Mouse (Mus musculus): ENCODE results near the gene Cul4b. TPM values are rescaled to one million over a fixed set of nuclear protein-coding genes. Genes with fewer than 3 reads are reported as not detected.

The Cul4b gene
- total and polyA plus RNA-seq, 3 experiments = 7.9 to 62.5 (median 61.1) TPM

DNA sequence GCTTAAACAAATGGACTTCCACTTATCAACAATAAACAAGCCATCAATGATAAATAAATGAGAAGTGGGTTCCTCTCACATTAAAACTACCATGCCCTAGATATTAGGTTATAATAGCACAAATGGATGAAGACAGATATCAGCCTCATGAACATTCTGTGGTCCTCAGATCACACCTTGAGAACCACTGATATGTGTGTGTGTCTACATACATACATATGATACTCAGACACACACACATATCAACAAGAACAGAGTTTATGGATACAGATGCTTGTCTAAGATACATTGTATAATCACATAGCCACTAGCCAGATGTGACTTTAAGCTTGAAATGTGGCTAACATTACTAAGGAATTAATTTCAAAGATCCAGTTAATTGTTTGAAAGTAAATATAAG, 7.3 kb upstream of the Cul4b start:
- no peak for ATAC-seq (ENCODE audit: extremely low read depth, insufficient number of reproducible peaks, low FRiP score, poor library complexity, severe bottlenecking)
- no peak for TF ChIP-seq GATA2 (IDR thresholded peaks at IDR 0.05; ENCODE audit: borderline replicate concordance, low read depth, low read length)
- TF ChIP-seq TAL1 (conservative IDR thresholded peaks at IDR 0.05; ENCODE audit: low read depth, low read length) = 0 out of 2 replicates have a peak, but pooled peaks have one; percentile 17
- H3K4me1 ChIP-seq (ENCODE audit: insufficient read depth, low read depth, low read length) = peaks cover 7% of the 10 kb centered on the region

DNA sequence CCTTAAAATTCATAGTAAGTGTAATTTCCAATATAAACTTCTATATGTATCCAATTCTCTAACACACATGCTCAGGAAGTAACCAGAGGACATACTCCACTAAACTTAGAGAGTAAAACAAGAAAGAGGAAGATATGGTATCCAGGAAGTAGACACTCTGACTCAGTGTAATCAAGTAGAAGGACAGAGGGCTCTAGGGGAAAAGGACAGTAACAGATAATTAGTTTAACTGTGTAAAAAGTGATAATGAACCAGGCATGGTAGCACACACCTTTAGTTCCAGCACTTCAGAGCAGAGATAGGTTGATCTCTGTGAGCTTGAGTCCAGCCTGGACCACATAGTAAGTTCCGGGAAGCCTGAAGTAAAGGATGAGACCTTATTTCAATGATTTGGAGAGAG, 5.1 kb upstream of the Cul4b start:
- peak; percentile 60 for ATAC-seq (ENCODE audit: extremely low read depth, insufficient number of reproducible peaks, low FRiP score, poor library complexity, severe bottlenecking)
- no peak for DNase-seq (ENCODE audit: low spot score)
- no peak overlapping the region for H3K4me3 ChIP-seq (ENCODE audit: low read depth, low read length)
- no peaks in the 10 kb centered on the region for H3K27me3 ChIP-seq (ENCODE audit: insufficient read depth, low read length)
- H3K36me3 ChIP-seq (replicated peaks) = no peaks in the 10 kb centered on the region
- H3K4me1 ChIP-seq (ENCODE audit: insufficient read depth, low read depth, low read length) = peaks cover 7% of the 10 kb centered on the region
- no peak for TF ChIP-seq GATA1 (IDR thresholded peaks at IDR 0.05; ENCODE audit: borderline replicate concordance, low read length)
- no peak for TF ChIP-seq GATA2 (IDR thresholded peaks at IDR 0.05; ENCODE audit: borderline replicate concordance, low read depth, low read length)
- no peak for TF ChIP-seq TAL1 (conservative IDR thresholded peaks at IDR 0.05; ENCODE audit: low read depth, low read length)
- no peak for TF ChIP-seq CTCF (IDR thresholded peaks at IDR 0.05; ENCODE audit: low read depth, low read length)
- TF ChIP-seq POLR2AphosphoS5 (IDR thresholded peaks at IDR 0.05; ENCODE audit: insufficient replicate concordance, low read depth, low read length) = no peak
- no peaks in the 10 kb centered on the region for H3K9me3 ChIP-seq (replicated peaks)

More for the DNA sequence above, 7.3 kb upstream of the Cul4b start:
- no peak overlapping the region for H3K4me3 ChIP-seq (ENCODE audit: low read depth, low read length)
- H3K36me3 ChIP-seq (replicated peaks) = no peaks in the 10 kb centered on the region
- no peaks in the 10 kb centered on the region for H3K27me3 ChIP-seq (ENCODE audit: insufficient read depth, low read length)
- H3K9me3 ChIP-seq (replicated peaks) = no peaks in the 10 kb centered on the region
- no peak for DNase-seq (ENCODE audit: low spot score)

DNA sequence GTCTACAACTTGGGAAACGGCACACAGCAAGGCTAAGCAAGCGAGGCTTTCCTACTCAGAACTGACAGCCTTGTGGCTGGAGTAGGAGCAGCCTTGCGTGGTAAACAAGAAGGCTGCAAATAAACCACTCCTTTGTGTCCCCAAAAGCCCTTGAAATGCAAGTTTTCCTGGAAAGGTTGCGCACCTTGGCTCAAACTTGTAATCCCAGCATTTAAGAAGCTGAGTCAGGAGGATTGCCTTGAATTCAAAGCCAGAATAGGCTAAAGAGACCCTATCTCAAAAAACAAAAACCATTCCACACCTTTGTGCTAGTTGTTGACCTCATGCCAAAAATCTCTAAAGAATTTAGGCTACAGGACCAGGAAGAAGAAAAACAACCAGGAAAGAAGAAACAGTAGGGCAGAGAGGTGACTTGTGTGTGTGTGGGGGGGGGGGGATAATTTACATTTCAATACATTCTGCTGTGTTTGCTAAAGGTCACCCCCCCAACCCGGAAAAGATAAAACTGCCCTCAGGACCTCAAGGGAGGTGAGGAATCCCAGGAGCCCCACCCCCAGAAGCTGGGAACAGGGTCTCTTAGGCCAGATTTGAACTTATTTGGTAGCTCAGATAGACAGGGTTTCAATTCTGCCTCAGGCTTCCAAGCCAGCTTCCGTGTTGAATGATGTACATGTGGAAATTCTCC, 9.3 kb downstream of the Cul4b start:
- DNase-seq (ENCODE audit: low spot score) = no peak

DNA sequence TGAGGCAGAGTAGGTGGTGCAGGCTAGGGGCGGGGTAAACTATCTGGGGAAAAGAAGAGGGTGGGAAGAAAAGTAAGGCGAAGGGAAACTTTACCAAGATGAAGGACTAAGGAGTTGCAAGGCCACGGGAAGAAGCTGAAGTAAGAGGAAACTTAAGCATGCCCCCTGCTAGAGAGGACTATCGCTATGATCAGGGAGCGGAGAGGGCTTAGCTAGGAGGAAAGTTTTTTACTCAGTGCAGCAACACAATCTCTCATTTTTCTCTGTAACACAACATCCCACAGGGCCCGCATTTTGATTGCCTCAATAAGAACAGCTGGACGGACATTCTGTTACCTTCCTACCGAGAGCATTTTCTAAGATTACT, 10.8 kb downstream of the Cul4b start:
- H3K36me3 ChIP-seq (replicated peaks) = peaks cover 14% of the 10 kb centered on the region
- no peaks in the 10 kb centered on the region; the same call in 1 of the 2 replicates for H3K4me1 ChIP-seq (ENCODE audit: insufficient read depth, low read depth, low read length)
- H3K27me3 ChIP-seq (ENCODE audit: insufficient read depth, low read length) = no peaks in the 10 kb centered on the region
- DNase-seq (ENCODE audit: low spot score) (no peak), ATAC-seq (ENCODE audit: extremely low read depth, insufficient number of reproducible peaks, low FRiP score, poor library complexity, severe bottlenecking) (no peak)
- TF ChIP-seq TAL1 (conservative IDR thresholded peaks at IDR 0.05; ENCODE audit: low read depth, low read length) (no peak), POLR2AphosphoS5 (IDR thresholded peaks at IDR 0.05; ENCODE audit: insufficient replicate concordance, low read depth, low read length) (no peak), GATA2 (IDR thresholded peaks at IDR 0.05; ENCODE audit: borderline replicate concordance, low read depth, low read length) (no peak), GATA1 (IDR thresholded peaks at IDR 0.05; ENCODE audit: borderline replicate concordance, low read length) (no peak), CTCF (IDR thresholded peaks at IDR 0.05; ENCODE audit: low read depth, low read length) (no peak)
- H3K9me3 ChIP-seq (replicated peaks) = no peaks in the 10 kb centered on the region
- peak overlapping the region; percentile 66 for H3K4me3 ChIP-seq (ENCODE audit: low read depth, low read length)

More for the DNA sequence above, 9.3 kb downstream of the Cul4b start:
- Histone ChIP-seq H3K4me3 (ENCODE audit: low read depth, low read length) (no peak overlapping the region), H3K9me3 (replicated peaks) (no peaks in the 10 kb centered on the region), H3K4me1 (ENCODE audit: insufficient read depth, low read depth, low read length) (no peaks in the 10 kb centered on the region; the same call in 1 of the 2 replicates), H3K36me3 (replicated peaks) (peaks cover 3% of the 10 kb centered on the region), H3K27me3 (ENCODE audit: insufficient read depth, low read length) (no peaks in the 10 kb centered on the region)
- no peak for ATAC-seq (ENCODE audit: extremely low read depth, insufficient number of reproducible peaks, low FRiP score, poor library complexity, severe bottlenecking)
- TF ChIP-seq GATA1 (IDR thresholded peaks at IDR 0.05; ENCODE audit: borderline replicate concordance, low read length) = no peak
- TF ChIP-seq POLR2AphosphoS5 (IDR thresholded peaks at IDR 0.05; ENCODE audit: insufficient replicate concordance, low read depth, low read length) = no peak
- TF ChIP-seq GATA2 (IDR thresholded peaks at IDR 0.05; ENCODE audit: borderline replicate concordance, low read depth, low read length) = no peak
- no peak for TF ChIP-seq TAL1 (conservative IDR thresholded peaks at IDR 0.05; ENCODE audit: low read depth, low read length)
- no peak for TF ChIP-seq CTCF (IDR thresholded peaks at IDR 0.05; ENCODE audit: low read depth, low read length)

DNA sequence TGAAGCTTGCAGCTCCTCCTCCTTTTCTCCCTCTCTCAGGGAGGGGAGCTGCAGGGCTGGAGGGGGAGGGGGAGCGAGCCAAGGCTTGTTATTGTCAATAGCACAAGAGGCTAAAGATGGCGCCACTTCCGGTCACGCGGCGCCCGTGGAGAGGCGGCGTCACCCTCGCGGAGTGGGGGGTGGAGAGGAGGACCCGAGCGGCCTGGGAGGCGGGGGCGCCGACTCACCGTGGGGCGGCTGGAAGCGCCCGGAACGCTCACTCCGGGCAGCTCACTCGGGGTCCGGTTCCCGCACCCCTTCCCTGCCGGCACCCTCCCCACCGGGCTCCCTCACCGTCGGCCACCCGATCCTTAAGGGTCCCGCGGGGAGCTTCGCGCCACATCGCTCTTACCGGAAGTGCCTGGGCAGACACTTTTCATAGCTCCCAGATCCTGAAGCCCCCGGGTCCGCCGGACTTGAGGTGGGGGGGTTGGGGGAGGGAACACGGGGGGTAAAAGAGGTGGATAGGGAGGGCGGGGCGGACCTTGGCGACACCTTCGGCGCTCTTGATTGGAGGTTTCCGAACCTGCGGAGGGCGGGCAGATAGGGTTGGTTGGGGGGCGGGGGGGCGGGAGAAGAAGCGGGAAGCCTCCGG, 11.3 kb downstream of the Cul4b start:
- ATAC-seq (ENCODE audit: extremely low read depth, insufficient number of reproducible peaks, low FRiP score, poor library complexity, severe bottlenecking) = peak; percentile 78
- TF ChIP-seq GATA1 (IDR thresholded peaks at IDR 0.05; ENCODE audit: borderline replicate concordance, low read length) = no peak
- no peak for TF ChIP-seq CTCF (IDR thresholded peaks at IDR 0.05; ENCODE audit: low read depth, low read length)

DNA sequence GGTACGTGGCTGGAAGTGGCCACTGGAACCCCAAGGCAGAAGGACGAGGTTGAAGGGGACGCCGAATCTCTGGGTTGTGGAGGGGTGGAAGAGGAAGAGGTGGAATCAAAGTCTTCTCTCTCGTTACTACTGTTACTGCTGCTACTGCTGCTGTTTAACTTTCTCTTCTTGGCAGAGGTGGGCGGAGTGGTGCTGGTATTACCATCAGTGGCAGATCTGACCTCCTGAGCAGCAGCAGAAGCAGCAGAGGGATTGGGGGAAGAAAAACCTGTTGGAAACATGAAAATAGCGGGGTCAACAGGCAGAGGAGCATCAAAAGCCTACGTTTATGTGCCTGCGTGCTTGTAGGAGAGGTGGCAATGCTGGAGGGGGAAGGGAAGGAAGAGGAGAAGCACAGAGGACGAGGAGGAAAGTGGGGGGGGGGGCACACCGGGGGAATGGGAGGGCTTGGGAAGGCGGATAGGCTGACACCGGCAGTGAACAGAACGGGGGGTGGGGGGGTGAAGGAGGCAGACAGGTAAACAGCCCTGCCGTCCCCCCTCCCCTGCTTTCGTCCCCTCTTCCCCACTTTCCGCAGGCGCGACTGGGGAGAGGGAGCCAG, 12.0 kb downstream of the Cul4b start:
- H3K9me3 ChIP-seq (replicated peaks) = no peaks in the 10 kb centered on the region
- no peaks in the 10 kb centered on the region; the same call in 1 of the 2 replicates for H3K4me1 ChIP-seq (ENCODE audit: insufficient read depth, low read depth, low read length)
- peaks cover 24% of the 10 kb centered on the region for H3K36me3 ChIP-seq (replicated peaks)
- H3K4me3 ChIP-seq (ENCODE audit: low read depth, low read length) = peak overlapping the region; percentile 75
- ATAC-seq (ENCODE audit: extremely low read depth, insufficient number of reproducible peaks, low FRiP score, poor library complexity, severe bottlenecking) (no peak), DNase-seq (ENCODE audit: low spot score) (no peak)
- TF ChIP-seq TAL1 (conservative IDR thresholded peaks at IDR 0.05; ENCODE audit: low read depth, low read length) = no peak
- no peaks in the 10 kb centered on the region for H3K27me3 ChIP-seq (ENCODE audit: insufficient read depth, low read length)

More for the DNA sequence above, 11.3 kb downstream of the Cul4b start:
- Histone ChIP-seq H3K4me3 (ENCODE audit: low read depth, low read length) (peak overlapping the region; percentile 75), H3K36me3 (replicated peaks) (peaks cover 19% of the 10 kb centered on the region), H3K9me3 (replicated peaks) (no peaks in the 10 kb centered on the region), H3K4me1 (ENCODE audit: insufficient read depth, low read depth, low read length) (no peaks in the 10 kb centered on the region; the same call in 1 of the 2 replicates), H3K27me3 (ENCODE audit: insufficient read depth, low read length) (no peaks in the 10 kb centered on the region)
- peak; percentile 65 for DNase-seq (ENCODE audit: low spot score)

Measured in G1E (cell line).